Mouse (Mus musculus) stomach, postnatal 0 days (tissue): ENCODE measurements around the gene Slc25a45. TPM values are rescaled to one million over a fixed set of nuclear protein-coding genes. Genes with fewer than 3 reads are reported as not detected.

Source experiments
- ATAC-seq: fragments of 200-750 bp; cut with Nextera tagmentation; 2 replicates; pipeline ENCODE4 v1.8.0; 2017; ENCODE audit not compliant: low FRiP score, low TSS enrichment
- DNase-seq: peaks from one replicate; pipeline ENCODE4 v3.0.0-alpha.2; 2016; ENCODE audit warnings: low spot score
- H3K27ac ChIP-seq: fragments of 300-500 bp; sonication (generic); replicated peaks from 2 replicates; pipeline ENCODE4 v1.5.1; 2014; ENCODE audit warnings: mild to moderate bottlenecking, control low read depth
- H3K27me3 ChIP-seq: fragments of 300-500 bp; sonication (generic); 2 replicates; pipeline ENCODE4 v1.6.1; 2014; ENCODE audit warnings: low read length; ENCODE audit not compliant: control insufficient read depth, insufficient read depth
- H3K36me3 ChIP-seq: fragments of 300-500 bp; sonication (generic); 2 replicates; pipeline ENCODE4 v1.6.1; 2014; ENCODE audit warnings: low read length, mixed read lengths; ENCODE audit not compliant: control insufficient read depth, insufficient read depth
- H3K4me1 ChIP-seq: fragments of 300-500 bp; sonication (generic); replicated peaks from 2 replicates; pipeline ENCODE4 v1.6.1; 2014; ENCODE audit warnings: antibody characterized with exemption; ENCODE audit not compliant: control insufficient read depth, insufficient read depth
- H3K4me2 ChIP-seq: fragments of 300-500 bp; sonication (generic); replicated peaks from 2 replicates; pipeline ENCODE4 v1.6.1; 2014; ENCODE audit warnings: low read depth, mild to moderate bottlenecking, control low read depth, moderate library complexity
- H3K4me3 ChIP-seq: fragments of 300-500 bp; sonication (generic); 2 replicates; pipeline ENCODE4 v1.5.1; 2014; ENCODE audit warnings: low read depth, low read length, control low read depth
- H3K9ac ChIP-seq: fragments of 300-500 bp; sonication (generic); 2 replicates; pipeline ENCODE4 v1.6.1; 2014; ENCODE audit warnings: mild to moderate bottlenecking, low read length, control low read depth, mixed read lengths
- H3K9me3 ChIP-seq: fragments of 300-500 bp; sonication (generic); 2 replicates; pipeline ENCODE4 v1.6.1; 2016; ENCODE audit warnings: low read length; ENCODE audit not compliant: control insufficient read depth
- CTCF ChIP-seq: IDR thresholded peaks from 2 replicates; pipeline ENCODE4 v1.5.1; 2016; ENCODE audit warnings: antibody characterized with exemption, low read depth, mild to moderate bottlenecking, moderate library complexity
- EP300 ChIP-seq: optimal IDR thresholded peaks from 2 replicates; pipeline ENCODE3; 2016; ENCODE audit warnings: antibody characterized with exemption
- WGBS: fragments of 180-500 bp; shearing (Covaris S2); extraction: QIAGEN DNeasy Blood & Tissue Kit; methylation state at CpG from one replicate; pipeline ENCODE4 v1.1.7; 2014; 5-methylcytosine and 5-hydroxymethylcytosine counted together
- polyA plus RNA-seq: library from polyadenylated mRNA; unstranded; fragments of >200 nt; fragmentation: Nextera tagmentation; extraction: Ambion mirVana; gene quantifications from 2 replicates; pipeline ENCODE4 v1.2.1, GENCODE M21; 2015

Slc25a45 gene
- polyA plus RNA-seq, 1 experiment from 2014 or later: 3.2 TPM

DNA sequence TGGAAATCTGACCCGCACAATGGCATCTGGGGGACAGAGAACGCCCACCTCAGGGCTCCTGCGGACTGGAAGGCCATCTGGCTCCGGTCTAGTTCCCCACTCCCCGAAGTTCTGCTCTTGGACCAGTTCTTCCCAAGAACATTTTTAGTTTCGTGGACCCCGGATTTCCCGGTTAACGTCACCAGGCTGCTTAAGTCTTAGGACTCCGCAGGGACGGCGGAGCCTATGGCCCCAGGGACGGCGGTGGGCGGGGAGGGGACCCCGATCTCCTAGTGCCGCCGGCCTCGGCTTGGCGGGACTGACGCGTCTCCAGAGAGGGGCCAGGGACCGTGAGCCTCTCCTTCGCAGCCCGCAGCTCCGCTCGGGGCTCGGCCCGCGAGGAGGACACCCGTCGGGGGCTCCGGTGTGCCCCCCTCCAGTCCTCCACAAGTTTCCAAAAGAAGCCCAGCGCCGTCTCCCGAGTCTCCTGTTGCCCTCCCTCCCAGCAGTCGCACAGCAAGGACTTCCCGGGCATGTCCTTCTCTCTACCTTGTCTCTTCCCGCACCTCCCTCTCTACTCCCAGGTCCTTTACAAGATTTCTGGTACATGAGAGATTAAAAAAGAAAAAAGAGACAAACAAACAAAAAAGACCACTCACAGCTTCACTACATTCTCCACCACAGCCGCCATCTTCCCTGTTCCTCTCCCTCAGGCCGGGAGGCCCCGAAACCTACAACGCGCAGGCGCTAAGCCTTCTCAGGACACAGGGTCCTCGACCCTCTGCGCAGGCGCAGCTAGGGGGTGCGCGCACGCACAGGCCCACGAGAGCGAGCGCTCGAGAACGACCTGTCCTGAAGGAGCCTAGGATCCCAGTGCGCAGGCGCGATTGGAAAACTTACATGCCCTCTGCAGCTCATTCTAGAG, 34.7 kb downstream of the Slc25a45 start:
- peak overlapping the region; percentile 95 for H3K4me3 ChIP-seq
- no peaks in the 10 kb centered on the region for H3K9me3 ChIP-seq
- DNase-seq (peak; percentile 99), ATAC-seq (peak; percentile 96)
- WGBS: under 1% methylated on average over 57 of the region's 59 CpGs
- peak; percentile 53 for TF ChIP-seq CTCF
- no peak for TF ChIP-seq EP300
- peaks cover 6% of the 10 kb centered on the region for H3K4me1 ChIP-seq
- peak overlapping the region; percentile 94 for H3K27ac ChIP-seq
- peak overlapping the region; percentile 71 for H3K4me2 ChIP-seq
- H3K36me3 ChIP-seq: peaks cover 5% of the 10 kb centered on the region
- no peaks in the 10 kb centered on the region for H3K27me3 ChIP-seq
- H3K9ac ChIP-seq: peak overlapping the region; percentile 95

DNA sequence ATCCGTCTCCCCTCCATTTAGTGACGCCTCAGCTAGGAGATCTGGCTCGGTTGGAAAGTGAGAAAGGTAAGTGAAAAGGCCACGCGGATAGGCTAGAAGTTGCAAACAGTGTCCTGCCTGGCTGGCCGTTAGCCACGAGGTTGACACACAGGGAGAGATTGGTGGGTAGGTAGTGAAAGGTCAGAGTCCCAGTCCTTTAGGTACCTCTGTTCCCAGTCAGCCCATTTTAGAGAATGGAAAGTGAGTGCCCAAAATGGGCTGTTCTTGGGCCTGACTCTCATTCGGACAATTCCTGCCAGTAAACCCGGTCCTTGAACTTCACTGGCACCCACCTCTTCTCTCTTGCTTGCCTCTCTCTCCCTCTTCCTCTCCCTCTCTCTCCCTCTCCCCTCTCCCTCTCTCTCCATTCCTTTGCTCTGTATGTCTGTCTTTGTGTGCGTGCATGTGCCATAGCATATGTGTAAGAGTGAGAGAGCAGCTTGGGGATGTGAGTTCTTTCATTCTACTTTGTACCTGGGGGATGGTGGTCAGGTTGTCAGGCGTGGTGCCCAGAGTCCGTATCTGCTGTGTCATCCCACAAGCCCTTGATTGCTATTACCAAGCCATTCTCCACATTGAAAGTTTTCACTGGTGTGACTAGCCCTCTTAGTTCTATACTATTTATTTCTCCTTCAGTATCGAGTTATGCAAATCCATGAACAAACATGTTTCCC, 35.6 kb downstream of the Slc25a45 start, which contains the start of gene Dpf2:
Dpf2 (minus strand) TSS at position 4 of the 713 bp plus-strand sequence.
- peak within 1 kb of the TSS; percentile 95 for H3K9ac ChIP-seq
- H3K27ac ChIP-seq: peak within 1 kb of the TSS; percentile 94
- no peaks in the 10 kb centered on the region for H3K9me3 ChIP-seq
- H3K4me2 ChIP-seq: peak within 1 kb of the TSS; percentile 71
- peak; percentile 3; the same call in 1 of the 2 replicates for ATAC-seq
- DNase-seq: no peak
- peaks cover 11% of the 10 kb centered on the region for H3K36me3 ChIP-seq
- H3K4me1 ChIP-seq: peaks cover 6% of the 10 kb centered on the region
- no peaks in the 10 kb centered on the region for H3K27me3 ChIP-seq
- no peak for TF ChIP-seq CTCF
- TF ChIP-seq EP300: no peak
- H3K4me3 ChIP-seq: peak within 1 kb of the TSS; percentile 95
- 16% methylated on average over 13 of the region's 13 CpGs for WGBS

DNA sequence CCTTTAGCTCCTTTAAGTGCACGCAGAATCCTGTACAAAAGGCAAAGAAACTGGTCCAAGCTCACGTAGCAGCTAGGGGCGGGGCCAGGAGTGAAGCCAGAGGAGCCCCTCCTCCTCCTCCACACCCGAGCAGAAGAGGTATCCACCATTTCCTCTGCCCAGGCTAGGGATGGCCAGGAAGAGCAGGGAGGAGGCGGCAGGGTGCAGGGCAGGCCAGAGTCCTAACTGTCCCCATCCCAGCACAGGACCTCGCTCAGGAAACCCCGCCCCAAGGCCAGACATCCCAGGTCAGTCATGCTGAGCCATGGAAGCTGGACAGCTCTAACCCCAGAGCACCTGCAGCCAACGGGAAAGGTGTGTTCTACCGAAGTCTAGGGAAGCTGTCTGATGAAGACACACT, 44.1 kb downstream of the Slc25a45 start:
- no peak overlapping the region for H3K4me3 ChIP-seq
- peaks cover 9% of the 10 kb centered on the region for H3K36me3 ChIP-seq
- 24% methylated on average over 9 of the region's 9 CpGs for WGBS
- H3K27me3 ChIP-seq: no peaks in the 10 kb centered on the region
- DNase-seq: no peak
- no peak for ATAC-seq
- H3K9ac ChIP-seq: peak overlapping the region; percentile 50; the same call in 1 of the 2 replicates
- H3K9me3 ChIP-seq: no peaks in the 10 kb centered on the region
- TF ChIP-seq CTCF (no peak), EP300 (no peak)
- H3K27ac ChIP-seq: peak overlapping the region; percentile 35; the same call in 1 of the 2 replicates
- H3K4me1 ChIP-seq: peaks cover 3% of the 10 kb centered on the region; the same call in 1 of the 2 replicates
- H3K4me2 ChIP-seq: peak overlapping the region; percentile 36

DNA sequence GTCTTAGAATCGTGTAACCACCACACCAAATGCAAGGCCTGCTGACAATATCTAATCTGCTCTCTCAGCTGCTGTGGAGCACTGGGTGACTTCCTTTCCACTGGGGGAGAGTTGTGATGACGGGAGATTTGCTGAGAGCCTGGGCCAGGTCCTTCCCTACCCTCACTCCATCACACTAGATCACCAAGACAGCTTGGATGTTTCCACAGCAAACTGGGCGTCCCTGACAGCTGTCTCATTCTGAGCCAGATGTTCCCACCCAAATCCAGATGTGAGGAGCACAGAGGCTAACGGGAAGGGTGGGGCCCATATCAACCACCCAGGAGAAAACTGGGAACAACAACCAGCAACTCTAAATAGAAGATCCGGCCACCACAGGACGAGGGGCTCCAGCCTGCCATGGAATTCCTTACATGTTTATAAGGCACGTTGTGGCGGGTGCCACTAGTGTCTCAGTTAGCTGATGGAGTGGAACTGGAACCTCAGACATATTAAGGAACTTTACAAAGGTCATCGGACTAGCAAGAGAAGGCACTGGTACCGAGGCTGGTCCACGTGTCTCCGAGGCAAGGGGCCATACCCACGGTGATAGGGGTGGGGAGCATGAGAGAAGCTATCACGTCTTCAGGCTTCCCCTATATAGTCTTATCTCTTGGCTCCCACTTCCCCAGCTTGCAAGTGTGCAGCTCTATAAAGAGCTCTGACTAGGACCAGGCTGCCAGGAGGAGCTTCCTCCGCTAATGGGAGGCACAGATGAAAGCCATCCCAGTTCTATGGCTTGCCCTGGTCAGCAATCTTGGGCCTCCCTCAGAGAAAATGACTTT, 44.7 kb downstream of the Slc25a45 start:
- H3K27ac ChIP-seq: peak overlapping the region; percentile 49; the same call in 1 of the 2 replicates

DNA sequence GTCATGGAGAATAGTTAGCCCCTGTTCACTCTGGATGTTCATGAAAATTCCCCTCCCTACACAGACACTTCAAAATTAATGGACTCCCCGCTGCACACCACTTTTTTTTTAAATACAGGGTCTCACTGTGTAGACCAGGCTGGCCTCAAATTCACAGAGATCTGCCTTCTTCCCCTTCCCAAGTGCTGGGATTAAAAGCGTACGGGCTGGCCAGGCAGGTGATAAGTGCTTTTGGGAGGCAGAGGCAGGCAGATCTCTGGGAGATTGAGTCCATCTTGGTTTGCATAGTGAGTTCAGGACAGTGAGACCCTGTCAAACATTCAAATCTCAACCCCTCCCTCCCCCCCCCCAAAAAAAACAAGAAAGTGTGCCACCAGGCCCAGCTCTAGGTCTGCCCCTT, 45.4 kb downstream of the Slc25a45 start:
- Histone ChIP-seq H3K9ac (no peak overlapping the region), H3K27me3 (no peaks in the 10 kb centered on the region), H3K9me3 (no peaks in the 10 kb centered on the region), H3K4me3 (no peak overlapping the region), H3K36me3 (peaks cover 2% of the 10 kb centered on the region; the same call in 1 of the 2 replicates), H3K4me1 (peaks cover 3% of the 10 kb centered on the region; the same call in 1 of the 2 replicates), H3K27ac (0 out of 2 replicates have a peak overlapping the region, but pooled peaks have one; percentile 49), H3K4me2 (peak overlapping the region; percentile 36)
- ATAC-seq: no peak
- no peak for TF ChIP-seq EP300
- no peak for TF ChIP-seq CTCF
- WGBS: 90% methylated on average over 3 of the region's 3 CpGs
- no peak for DNase-seq

More for the DNA sequence above, 44.7 kb downstream of the Slc25a45 start:
- H3K4me2 ChIP-seq: peak overlapping the region; percentile 36
- peak overlapping the region; percentile 50; the same call in 1 of the 2 replicates for H3K9ac ChIP-seq
- ATAC-seq: no peak
- H3K4me1 ChIP-seq: peaks cover 3% of the 10 kb centered on the region; the same call in 1 of the 2 replicates
- TF ChIP-seq CTCF (no peak), EP300 (no peak)
- 58% methylated on average over 15 of the region's 15 CpGs for WGBS
- no peaks in the 10 kb centered on the region for H3K27me3 ChIP-seq
- DNase-seq: no peak
- H3K4me3 ChIP-seq: no peak overlapping the region; the same call in 1 of the 2 replicates
- H3K9me3 ChIP-seq: no peaks in the 10 kb centered on the region
- H3K36me3 ChIP-seq: peaks cover 7% of the 10 kb centered on the region
